Mouse (Mus musculus) E14TG2a.4 (cell line): Measurements from ENCODE around the gene Gm6583.

ENCODE experiments used
- CTCF ChIP-seq: conservative IDR thresholded peaks from 2 replicates; pipeline ENCODE4 v1.5.1; 2014; ENCODE audit warnings: low read length
- NANOG ChIP-seq: IDR thresholded peaks from 2 replicates; pipeline ENCODE4 v1.6.1; 2014; ENCODE audit warnings: borderline replicate concordance, low read length, mixed read lengths
- POU5F1 ChIP-seq: IDR thresholded peaks from 2 replicates; pipeline ENCODE4 v1.6.1; 2014; ENCODE audit warnings: low read length, borderline replicate concordance

DNA sequence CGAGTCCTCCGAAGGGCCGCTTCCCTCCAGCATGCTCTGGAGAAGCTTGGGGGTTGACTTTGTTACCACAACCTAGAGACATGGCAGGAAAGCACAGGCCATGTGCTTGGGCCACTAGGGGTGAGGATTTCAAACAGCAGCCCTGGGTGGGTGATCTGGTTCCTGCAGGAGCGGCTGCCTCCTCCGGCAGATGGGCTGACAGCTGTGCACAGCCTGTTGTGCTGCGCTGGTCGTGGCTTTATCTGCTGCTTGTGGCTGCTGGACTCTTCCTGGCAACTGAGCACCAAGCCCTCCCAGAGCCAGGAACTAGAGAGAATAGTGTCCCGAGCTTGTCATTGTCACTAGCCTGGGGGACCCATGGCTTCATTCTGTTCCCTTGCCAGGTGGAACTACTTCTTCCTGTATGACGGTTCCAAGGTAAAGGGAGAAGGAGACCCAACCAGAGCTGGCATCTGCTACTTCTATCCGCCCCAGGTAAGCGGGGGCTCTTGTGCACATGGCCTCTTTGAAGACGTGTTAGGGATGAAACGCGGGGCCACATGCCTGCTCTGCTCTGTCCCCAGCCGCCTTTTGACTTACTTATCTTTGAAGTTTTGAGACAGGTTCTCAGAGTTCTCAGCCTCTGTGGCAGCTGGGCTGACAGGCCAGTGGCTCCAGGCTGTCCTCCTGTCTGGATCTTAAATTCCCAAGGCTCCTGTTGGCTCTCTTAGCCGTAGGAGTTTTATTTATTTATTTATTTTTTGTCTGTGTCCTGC, 9.4 kb downstream of the Gm6583 start:
- no peak for TF ChIP-seq CTCF
- TF ChIP-seq POU5F1 = no peak
- no peak for TF ChIP-seq NANOG
